Mouse (Mus musculus) erythroblast, embryonic 14.5 days (primary cell): Measurements from ENCODE around the gene Cyb5d1.

ENCODE experiments used
- GATA1 ChIP-seq: IDR thresholded peaks from 2 replicates; pipeline ENCODE4 v1.6.1; 2012; ENCODE audit warnings: low read length, inconsistent platforms, mixed read lengths
- TAL1 ChIP-seq: IDR thresholded peaks from 3 replicates; pipeline ENCODE4 v1.6.1; 2012; ENCODE audit warnings: low read length, inconsistent platforms, mixed read lengths

- TF ChIP-seq GATA1 (no peak), TAL1 (no peak)
Observed at GRCm38 (mm10) chr11:69433189-69433588, 37.8 kb upstream of the Cyb5d1 start.
